Mouse (Mus musculus) neural tube, embryonic 14.5 days (tissue): ENCODE data around the gene Serbp1. TPM values are rescaled to one million over a fixed set of nuclear protein-coding genes. Genes with fewer than 3 reads are reported as not detected.

Source experiments
- ATAC-seq: fragments of 200-750 bp; cut with Nextera tagmentation; 2 replicates; pipeline ENCODE4 v1.8.0; 2017; ENCODE audit warnings: low read depth, mild to moderate bottlenecking, moderate TSS enrichment, moderate library complexity
- H3K27ac ChIP-seq: fragments of 300-500 bp; sonication (generic); 2 replicates; pipeline ENCODE4 v1.5.1; 2014; ENCODE audit warnings: low read depth, mild to moderate bottlenecking, control low read depth, low read length, moderate library complexity, mixed read lengths
- H3K27me3 ChIP-seq: fragments of 300-500 bp; sonication (generic); 2 replicates; pipeline ENCODE4 v1.6.1; 2014; ENCODE audit warnings: low read length; ENCODE audit not compliant: control insufficient read depth, insufficient read depth
- H3K36me3 ChIP-seq: fragments of 300-500 bp; sonication (generic); 2 replicates; pipeline ENCODE4 v1.6.1; 2014; ENCODE audit warnings: low read length, mixed read lengths; ENCODE audit not compliant: control insufficient read depth, insufficient read depth
- H3K4me1 ChIP-seq: fragments of 300-500 bp; sonication (generic); 2 replicates; pipeline ENCODE4 v1.6.1; 2014; ENCODE audit warnings: low read length; ENCODE audit not compliant: control insufficient read depth, insufficient read depth
- H3K4me2 ChIP-seq: fragments of 300-500 bp; sonication (generic); 2 replicates; pipeline ENCODE4 v1.6.1; 2014; ENCODE audit warnings: mild to moderate bottlenecking, low read depth, low read length, control low read depth
- H3K4me3 ChIP-seq: fragments of 300-500 bp; sonication (generic); 2 replicates; pipeline ENCODE4 v1.5.1; 2014; ENCODE audit warnings: low read depth, low read length, control low read depth, mixed read lengths
- H3K9ac ChIP-seq: fragments of 300-500 bp; sonication (generic); replicated peaks from 2 replicates; pipeline ENCODE4 v1.6.1; 2014; ENCODE audit warnings: low read depth, mild to moderate bottlenecking, control low read depth, low read length, mixed read lengths
- H3K9me3 ChIP-seq: fragments of 300-500 bp; sonication (generic); 2 replicates; pipeline ENCODE4 v1.6.1; 2016; ENCODE audit warnings: low read length; ENCODE audit not compliant: control insufficient read depth
- WGBS: fragments of 180-500 bp; shearing (Covaris S2); extraction: QIAGEN DNeasy Blood & Tissue Kit; methylation state at CpG from one replicate; pipeline ENCODE4 v1.1.7; 2014; 5-methylcytosine and 5-hydroxymethylcytosine counted together
- polyA plus RNA-seq: library from polyadenylated mRNA; unstranded; fragments of >200 nt; fragmentation: Nextera tagmentation; extraction: Ambion mirVana; gene quantifications from 2 replicates; pipeline ENCODE4 v1.2.1, GENCODE M21; 2014

The Serbp1 gene
- polyA plus RNA-seq, result 305 and 382 TPM in 2 replicates

GRCm38 (mm10) chr6:67237977-67238376, at the start of gene Serbp1:
TSS of gene Serbp1 (plus strand) at chr6:67238176.
- Histone ChIP-seq H3K4me1 (no peaks in the 10 kb centered on the region), H3K9me3 (no peaks in the 10 kb centered on the region), H3K4me2 (no peak within 1 kb of the TSS), H3K9ac (no peak within 1 kb of the TSS), H3K36me3 (no peaks in the 10 kb centered on the region), H3K27me3 (no peaks in the 10 kb centered on the region), H3K27ac (no peak within 1 kb of the TSS), H3K4me3 (no peak within 1 kb of the TSS)
- WGBS, result 25% methylated on average over 12 of the region's 12 CpGs
- ATAC-seq, result no peak

GRCm38 (mm10) chr6:67193591-67193990, 44.4 kb upstream of the Serbp1 start:
- Histone ChIP-seq H3K9me3 (no peaks in the 10 kb centered on the region), H3K27ac (no peak overlapping the region), H3K27me3 (no peaks in the 10 kb centered on the region), H3K4me3 (no peak overlapping the region), H3K9ac (no peak overlapping the region), H3K36me3 (no peaks in the 10 kb centered on the region), H3K4me2 (no peak overlapping the region), H3K4me1 (no peaks in the 10 kb centered on the region)
- ATAC-seq, result no peak
- WGBS, result 95% methylated on average over 2 of the region's 2 CpGs

GRCm38 (mm10) chr6:67194606-67195005, 43.4 kb upstream of the Serbp1 start:
- Histone ChIP-seq H3K9ac (no peak overlapping the region), H3K4me1 (no peaks in the 10 kb centered on the region), H3K27me3 (no peaks in the 10 kb centered on the region), H3K4me3 (no peak overlapping the region), H3K36me3 (no peaks in the 10 kb centered on the region), H3K27ac (no peak overlapping the region), H3K9me3 (no peaks in the 10 kb centered on the region), H3K4me2 (no peak overlapping the region)
- WGBS, result 93% methylated on average over 6 of the region's 6 CpGs
- no peak for ATAC-seq

DNA sequence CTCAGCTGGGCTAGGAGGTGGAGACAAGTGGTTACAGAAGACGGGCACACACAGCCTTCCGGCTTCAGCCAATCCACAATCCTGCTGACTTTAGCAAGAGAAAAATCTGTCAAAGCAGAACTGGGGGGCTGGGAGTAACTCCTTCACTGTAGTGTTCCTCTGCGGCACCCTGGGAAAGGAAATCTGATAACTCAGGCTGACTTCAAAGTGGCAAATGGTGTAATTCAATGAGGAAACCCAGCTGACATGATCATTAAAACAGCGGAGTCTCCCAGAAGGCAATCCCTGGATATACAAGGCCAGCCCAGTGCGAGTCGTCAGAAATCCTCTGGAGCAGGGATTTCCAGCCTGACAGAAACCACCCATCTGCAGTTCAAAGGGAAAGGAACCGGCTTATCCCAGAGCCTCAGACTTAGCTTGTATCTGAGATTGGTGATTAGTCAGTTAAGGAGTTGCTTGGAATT, 42.8 kb upstream of the Serbp1 start:
- H3K4me1 ChIP-seq, result no peaks in the 10 kb centered on the region
- no peak for ATAC-seq

DNA sequence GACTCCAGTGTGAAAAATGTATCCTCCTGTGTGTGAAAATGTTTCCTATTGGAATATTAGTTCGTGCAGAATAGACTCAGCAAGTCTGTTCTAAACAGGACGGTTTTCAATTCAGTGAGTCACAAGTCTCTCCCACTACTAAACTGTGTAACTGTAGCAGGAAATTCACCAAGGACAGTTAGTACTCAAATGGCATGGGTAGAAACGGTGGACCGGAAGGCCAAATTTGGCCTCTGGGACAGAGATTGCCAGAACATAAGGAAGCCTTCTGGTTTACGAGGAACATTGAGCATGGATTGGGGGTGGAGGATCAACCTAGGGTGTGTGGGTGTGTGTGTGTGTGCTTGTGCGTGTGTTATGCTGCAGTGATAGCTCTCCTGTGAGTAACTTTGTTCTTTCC, 41.2 kb upstream of the Serbp1 start:
- H3K9ac ChIP-seq, result no peak overlapping the region
- no peak overlapping the region for H3K4me3 ChIP-seq
- no peak overlapping the region for H3K27ac ChIP-seq
- ATAC-seq, result no peak
- H3K27me3 ChIP-seq, result no peaks in the 10 kb centered on the region
- no peaks in the 10 kb centered on the region for H3K4me1 ChIP-seq
- no peaks in the 10 kb centered on the region for H3K9me3 ChIP-seq
- WGBS, result 90% methylated on average over 6 of the region's 6 CpGs
- H3K36me3 ChIP-seq, result no peaks in the 10 kb centered on the region
- H3K4me2 ChIP-seq, result no peak overlapping the region

More for the DNA sequence above, 42.8 kb upstream of the Serbp1 start:
- Histone ChIP-seq H3K4me3 (no peak overlapping the region), H3K9me3 (no peaks in the 10 kb centered on the region), H3K36me3 (no peaks in the 10 kb centered on the region), H3K27ac (no peak overlapping the region), H3K4me2 (no peak overlapping the region), H3K9ac (no peak overlapping the region), H3K27me3 (no peaks in the 10 kb centered on the region)
- WGBS, result 16% methylated on average over 7 of the region's 7 CpGs

GRCm38 (mm10) chr6:67198085-67198484, 39.9 kb upstream of the Serbp1 start:
- H3K4me3 ChIP-seq, result no peak overlapping the region
- no peak overlapping the region for H3K9ac ChIP-seq
- no peaks in the 10 kb centered on the region for H3K27me3 ChIP-seq
- no peaks in the 10 kb centered on the region for H3K36me3 ChIP-seq
- ATAC-seq, result no peak
- H3K9me3 ChIP-seq, result no peaks in the 10 kb centered on the region
- H3K4me1 ChIP-seq, result no peaks in the 10 kb centered on the region
- 27% methylated on average over 4 of the region's 4 CpGs for WGBS
- H3K27ac ChIP-seq, result no peak overlapping the region
- H3K4me2 ChIP-seq, result no peak overlapping the region

DNA sequence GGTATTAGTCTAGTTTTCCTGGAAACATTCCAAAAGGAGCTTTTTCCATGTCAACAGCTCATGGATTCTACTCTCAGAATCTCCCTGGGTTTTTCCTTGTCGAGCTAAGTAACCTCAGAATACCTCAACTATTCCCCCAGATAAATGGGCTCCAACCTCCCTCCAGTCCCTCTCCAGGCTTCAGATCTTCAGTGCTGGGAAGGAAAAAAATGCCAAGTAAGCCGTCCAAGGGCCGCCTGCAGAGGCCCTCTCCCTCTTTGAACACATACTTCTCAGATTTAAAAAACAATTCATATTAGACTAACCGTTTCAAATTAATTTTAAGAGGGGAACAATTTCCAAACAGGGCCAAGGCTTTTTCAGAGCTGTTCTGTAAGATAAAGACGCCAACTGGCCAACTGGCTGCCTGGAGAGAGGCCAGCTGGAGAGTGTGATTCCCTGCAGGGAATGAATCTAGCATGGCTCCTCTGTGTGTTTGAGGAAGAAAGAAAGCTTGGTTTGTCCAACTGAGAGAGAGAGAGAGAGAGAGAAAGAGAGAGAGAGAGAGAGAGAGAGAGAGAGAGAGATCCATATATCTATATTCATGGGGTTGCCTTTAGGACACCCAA, 37.2 kb upstream of the Serbp1 start:
- WGBS, result 43% methylated on average over 5 of the region's 5 CpGs
- H3K9ac ChIP-seq, result no peak overlapping the region
- H3K4me1 ChIP-seq, result no peaks in the 10 kb centered on the region
- H3K4me3 ChIP-seq, result no peak overlapping the region
- H3K36me3 ChIP-seq, result no peaks in the 10 kb centered on the region
- no peak overlapping the region for H3K27ac ChIP-seq
- no peak for ATAC-seq
- H3K9me3 ChIP-seq, result no peaks in the 10 kb centered on the region
- no peak overlapping the region for H3K4me2 ChIP-seq
- H3K27me3 ChIP-seq, result no peaks in the 10 kb centered on the region

DNA sequence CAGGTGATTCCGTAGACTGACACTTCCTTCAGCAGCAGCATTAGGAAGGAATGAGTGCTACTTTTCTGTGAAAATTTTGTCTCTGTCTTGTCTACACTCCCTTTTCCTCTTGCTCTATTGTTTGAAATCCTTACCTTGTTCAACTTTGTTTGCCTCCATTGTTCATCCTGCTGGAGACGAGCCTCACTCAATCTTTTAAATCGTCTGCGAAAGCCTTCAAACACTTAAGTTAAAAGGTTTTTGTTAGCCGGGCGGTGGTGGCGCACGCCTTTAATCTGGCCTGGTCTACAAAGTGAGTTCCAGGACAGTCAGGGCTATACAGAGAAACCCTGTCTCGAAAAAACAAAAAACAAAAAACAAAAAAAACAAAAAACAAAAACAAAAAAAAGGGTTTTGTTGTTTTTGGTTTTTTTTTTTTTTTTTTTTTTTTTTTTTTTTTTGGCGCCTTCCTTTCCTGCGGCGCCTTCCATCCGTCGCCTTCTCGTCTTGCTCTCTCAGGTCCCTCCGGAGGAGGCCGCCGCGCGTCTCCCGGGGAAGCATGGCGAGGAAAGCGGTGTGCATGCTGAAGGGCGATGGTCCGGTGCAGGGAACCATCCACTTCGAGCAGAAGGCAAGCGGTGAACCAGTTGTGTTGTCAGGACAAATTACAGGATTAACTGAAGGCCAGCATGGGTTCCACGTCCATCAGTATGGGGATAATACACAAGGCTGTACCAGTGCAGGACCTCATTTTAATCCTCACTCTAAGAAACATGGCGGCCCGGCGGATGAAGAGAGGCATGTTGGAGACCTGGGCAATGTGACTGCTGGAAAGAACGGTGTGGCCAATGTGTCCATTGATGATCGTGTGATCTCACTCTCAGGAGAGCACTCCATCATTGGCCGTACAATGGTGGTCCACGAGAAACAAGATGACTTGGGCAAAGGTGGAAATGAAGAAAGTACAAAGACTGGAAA, 32.6 kb upstream of the Serbp1 start:
- ATAC-seq, result no peak

GRCm38 (mm10) chr6:67212362-67212761, 25.6 kb upstream of the Serbp1 start:
- no peaks in the 10 kb centered on the region for H3K36me3 ChIP-seq
- 91% methylated on average over 1 of the region's 1 CpGs for whole genome bisulfite sequencing
- no peaks in the 10 kb centered on the region for H3K4me1 ChIP-seq
- ATAC-seq, result no peak
- H3K4me2 ChIP-seq, result no peak overlapping the region
- no peak overlapping the region for H3K9ac ChIP-seq
- H3K9me3 ChIP-seq, result no peaks in the 10 kb centered on the region
- H3K27ac ChIP-seq, result no peak overlapping the region
- H3K27me3 ChIP-seq, result no peaks in the 10 kb centered on the region
- H3K4me3 ChIP-seq, result no peak overlapping the region

More for the DNA sequence above, 32.6 kb upstream of the Serbp1 start:
- H3K27me3 ChIP-seq, result no peaks in the 10 kb centered on the region
- no peaks in the 10 kb centered on the region for H3K36me3 ChIP-seq
- 78% methylated on average over 35 of the region's 35 CpGs for WGBS
- no peaks in the 10 kb centered on the region for H3K9me3 ChIP-seq
- H3K4me3 ChIP-seq, result no peak overlapping the region
- H3K9ac ChIP-seq, result no peak overlapping the region
- H3K27ac ChIP-seq, result no peak overlapping the region
- no peak overlapping the region for H3K4me2 ChIP-seq
- H3K4me1 ChIP-seq, result no peaks in the 10 kb centered on the region
